Mouse (Mus musculus): ENCODE measurements at regions not wholly inside any gene's neighbourhood (a gene's known extent, or its start where the extent isn't known, plus 50 kb on each side); places are given as distances from the start of the nearest gene placed in this dataset.

DNA sequence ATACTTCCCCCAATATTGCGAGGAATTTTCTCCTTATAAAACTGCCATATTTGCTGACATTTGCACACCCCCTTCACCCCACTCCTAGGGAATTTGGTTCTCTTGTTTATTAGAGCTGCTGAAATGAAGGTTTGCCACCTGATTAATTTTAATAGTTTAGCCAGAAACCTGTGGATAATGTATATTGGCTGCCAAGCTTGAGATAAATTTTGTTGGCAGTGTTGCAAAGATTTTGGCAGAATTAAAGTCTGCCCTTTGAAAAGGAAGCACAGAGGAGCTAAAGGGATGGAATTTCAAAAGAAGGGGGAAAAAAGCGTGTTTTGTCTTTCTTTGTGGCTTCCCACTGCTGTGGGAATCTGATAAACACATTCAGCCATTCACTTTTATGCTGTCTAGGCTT, 354.6 kb upstream of the Car10 start:
- peak; percentile 5 for DNase-seq

DNA sequence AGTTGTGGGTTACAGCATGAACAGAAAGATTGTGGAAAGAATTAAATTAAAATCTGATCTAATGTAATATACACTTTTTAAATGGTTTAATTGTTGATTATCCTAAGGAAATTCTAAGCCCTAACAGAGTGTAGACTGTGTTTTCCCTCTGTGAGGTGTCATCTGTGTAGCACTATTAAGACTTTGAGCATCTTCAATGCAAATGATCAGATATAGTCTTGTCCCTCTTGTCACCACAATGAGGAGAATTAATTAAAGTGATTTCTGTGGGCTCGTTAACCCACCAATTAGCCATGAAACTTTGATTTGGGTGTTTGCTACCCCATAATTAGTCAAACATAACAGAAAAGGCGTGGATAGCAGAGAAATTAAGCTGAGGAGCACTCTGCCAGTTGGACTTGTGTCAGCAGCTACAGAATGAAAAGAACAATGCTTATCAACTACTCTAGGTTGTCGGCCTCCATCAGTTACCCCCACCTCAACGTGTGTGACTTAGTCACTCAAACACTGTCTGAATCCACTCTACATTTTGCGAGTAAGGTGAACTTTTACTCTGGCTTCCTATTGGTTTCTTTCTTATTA, 339.4 kb upstream of the Car10 start:
- DNase-seq = no peak

DNA sequence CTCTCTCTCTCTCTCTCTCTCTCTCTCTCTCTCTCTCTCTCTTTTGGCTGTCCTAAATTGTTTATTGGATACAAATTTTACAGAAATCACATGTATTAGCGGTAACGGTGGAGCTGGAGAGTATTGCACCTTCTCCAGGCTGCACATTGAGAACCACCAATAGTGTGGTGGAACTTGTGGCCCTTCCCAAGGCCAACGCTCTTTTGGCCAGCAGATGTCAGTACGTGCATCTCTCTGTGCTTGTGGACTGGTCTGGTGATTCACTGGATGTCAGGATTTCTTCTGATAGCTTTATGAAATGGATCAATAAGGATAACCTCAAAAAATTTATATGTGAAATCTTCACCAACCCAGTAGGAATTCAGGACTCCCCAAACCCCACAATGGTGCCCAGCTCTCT, 327.9 kb upstream of the Car10 start:
- peak; percentile 30 for DNase-seq

DNA sequence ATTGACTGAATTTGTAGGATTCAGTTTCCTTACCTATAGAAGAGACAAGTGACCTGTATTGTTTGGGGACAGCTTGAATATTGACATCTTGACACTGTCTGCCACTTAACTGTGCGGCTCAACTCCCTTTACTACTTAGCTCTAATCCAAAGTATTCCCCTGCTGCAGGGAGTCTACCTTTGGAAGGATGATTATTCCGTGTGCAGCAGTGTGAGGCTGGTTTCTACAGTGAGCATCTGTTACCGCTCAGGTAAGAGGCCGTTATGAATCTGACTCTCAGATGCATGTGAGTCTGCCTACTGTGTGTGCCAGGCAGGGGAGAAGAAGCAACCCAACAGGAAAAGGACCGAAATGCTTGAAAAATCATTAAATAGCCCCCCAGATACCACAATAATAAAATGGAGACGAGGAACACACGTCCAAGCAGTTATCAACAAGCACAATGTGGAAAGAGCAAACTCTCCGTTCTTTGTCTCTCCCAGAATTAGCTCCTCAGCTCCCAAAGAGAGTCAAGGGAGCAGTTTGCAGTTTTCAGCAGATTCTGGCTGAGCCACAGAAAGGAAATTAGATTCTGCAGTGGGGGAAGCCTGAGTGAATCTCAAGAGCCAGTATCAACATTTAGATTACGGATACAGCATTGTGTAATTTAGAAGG, 324.8 kb upstream of the Car10 start:
- DNase-seq = no peak

DNA sequence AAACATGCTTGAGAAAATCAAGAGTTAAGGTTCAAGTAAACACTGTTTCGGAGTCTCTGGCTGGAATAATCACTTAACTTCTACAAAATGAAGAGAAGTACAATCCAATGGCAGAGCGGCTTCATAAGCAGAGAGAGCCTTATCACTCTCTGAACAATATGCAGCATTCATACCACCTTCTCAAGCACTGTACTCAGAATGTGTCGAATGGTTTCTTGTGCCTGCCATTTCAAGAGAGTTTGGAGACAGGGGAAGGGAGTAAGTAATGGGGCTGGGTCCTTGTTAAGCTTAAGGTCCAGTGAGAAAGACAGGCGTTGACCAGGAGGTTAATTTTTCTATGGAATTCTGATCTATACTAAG, 324.3 kb upstream of the Car10 start:
- no peak for DNase-seq

DNA sequence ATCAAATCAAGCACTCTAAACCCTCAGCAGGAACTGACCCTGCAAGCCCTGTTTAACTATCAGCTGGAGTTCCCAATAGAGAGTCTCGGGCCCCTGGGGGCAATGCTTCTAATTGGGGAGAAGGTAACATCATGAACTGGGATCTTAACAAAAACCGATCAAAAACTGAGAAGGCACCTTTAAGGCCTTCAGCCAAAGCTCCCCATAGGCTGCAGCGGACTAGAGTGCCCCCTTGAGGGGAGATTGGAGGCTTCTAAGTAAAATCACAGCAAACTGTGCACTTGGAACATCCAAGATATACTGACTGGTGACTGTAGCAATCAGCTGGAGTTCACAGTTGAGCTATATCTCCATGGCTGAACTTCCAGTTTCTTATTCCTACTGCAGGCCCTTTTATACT, 323.0 kb upstream of the Car10 start:
- DNase-seq = no peak

DNA sequence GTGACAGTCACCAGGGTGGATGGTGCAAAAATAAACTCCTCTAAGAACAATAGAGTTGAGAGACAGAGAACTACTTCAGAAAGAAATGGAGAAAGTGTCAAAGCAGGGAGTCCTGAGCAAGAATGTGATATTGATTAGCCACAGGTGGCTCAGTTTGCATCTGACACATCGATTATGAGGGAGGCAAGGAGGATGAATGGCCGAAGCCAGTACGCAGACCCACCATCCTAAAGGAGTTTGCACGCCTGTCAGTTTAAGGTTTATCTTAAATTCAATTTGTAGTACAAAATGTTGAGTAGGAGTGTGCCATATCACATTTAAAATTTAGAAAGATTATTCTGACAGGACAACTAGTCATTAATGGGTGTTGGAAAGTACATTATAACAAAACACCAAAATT, 298.6 kb upstream of the Car10 start:
- no peak for DNase-seq

Measured in cerebellum, adult 8-10 months (tissue).